Mouse (Mus musculus): ENCODE measurements around the gene Gm28047. TPM values are rescaled to one million over a fixed set of nuclear protein-coding genes. Genes with fewer than 3 reads are reported as not detected.

The Gm28047 gene
- polyA plus RNA-seq, 1 experiment from 2014 or later = not detected

- H3K27ac ChIP-seq (replicated peaks) = no peak within 1 kb of the TSS
- H3K4me2 ChIP-seq = no peak within 1 kb of the TSS
- peaks cover 1% of the 10 kb centered on the region; the same call in 1 of the 2 replicates for H3K4me1 ChIP-seq
- H3K36me3 ChIP-seq = peaks cover 79% of the 10 kb centered on the region
- no peaks in the 10 kb centered on the region for H3K27me3 ChIP-seq (replicated peaks)
- H3K4me3 ChIP-seq (replicated peaks) = no peak within 1 kb of the TSS
- ATAC-seq (ENCODE audit: low FRiP score) = no peak
- WGBS = 93% methylated on average over 1 of the region's 1 CpGs
- H3K9ac ChIP-seq (replicated peaks) = no peak within 1 kb of the TSS
- no peaks in the 10 kb centered on the region for H3K9me3 ChIP-seq (replicated peaks)
Observed at GRCm38 (mm10) chr15:102503447-102503846, 121.4 kb downstream of the Gm28047 start, which contains the start of gene Gm10337. Gene Gm10337, plus strand, starts transcription at chr15:102503722.

- H3K9ac ChIP-seq (replicated peaks) = no peak overlapping the region
- H3K9me3 ChIP-seq (replicated peaks) = no peaks in the 10 kb centered on the region
- ATAC-seq (ENCODE audit: low FRiP score) = no peak
- no peak overlapping the region for H3K4me2 ChIP-seq
- H3K27ac ChIP-seq (replicated peaks) = no peak overlapping the region
- peaks cover 76% of the 10 kb centered on the region for H3K36me3 ChIP-seq
- 83% methylated on average over 9 of the region's 9 CpGs for WGBS
- H3K27me3 ChIP-seq (replicated peaks) = no peaks in the 10 kb centered on the region
- H3K4me3 ChIP-seq (replicated peaks) = no peak overlapping the region
- H3K4me1 ChIP-seq = no peaks in the 10 kb centered on the region
Observed at GRCm38 (mm10) chr15:102502254-102502840, 122.5 kb downstream of the Gm28047 start.

GRCm38 (mm10) chr15:102501084-102501814, 123.6 kb downstream of the Gm28047 start:
- H3K9ac ChIP-seq (replicated peaks) = no peak overlapping the region
- H3K4me3 ChIP-seq (replicated peaks) = no peak overlapping the region
- H3K36me3 ChIP-seq = peaks cover 75% of the 10 kb centered on the region
- H3K27ac ChIP-seq (replicated peaks) = no peak overlapping the region
- H3K4me2 ChIP-seq = no peak overlapping the region
- ATAC-seq (ENCODE audit: low FRiP score) = peak; percentile 30; the same call in 1 of the 2 replicates
- no peaks in the 10 kb centered on the region for H3K4me1 ChIP-seq
- 89% methylated on average over 19 of the region's 19 CpGs for WGBS
- no peaks in the 10 kb centered on the region for H3K9me3 ChIP-seq (replicated peaks)
- no peaks in the 10 kb centered on the region for H3K27me3 ChIP-seq (replicated peaks)

GRCm38 (mm10) chr15:102500479-102500878, 124.4 kb downstream of the Gm28047 start:
- no peak overlapping the region for H3K4me2 ChIP-seq
- H3K9ac ChIP-seq (replicated peaks) = no peak overlapping the region
- no peak overlapping the region for H3K27ac ChIP-seq (replicated peaks)
- H3K36me3 ChIP-seq = peaks cover 75% of the 10 kb centered on the region
- H3K4me3 ChIP-seq (replicated peaks) = no peak overlapping the region
- no peak for ATAC-seq (ENCODE audit: low FRiP score)
- no peaks in the 10 kb centered on the region for H3K4me1 ChIP-seq
- no peaks in the 10 kb centered on the region for H3K9me3 ChIP-seq (replicated peaks)
- 93% methylated on average over 5 of the region's 5 CpGs for WGBS
- H3K27me3 ChIP-seq (replicated peaks) = no peaks in the 10 kb centered on the region

- Histone ChIP-seq H3K36me3 (peaks cover 73% of the 10 kb centered on the region), H3K4me3 (replicated peaks) (no peak overlapping the region), H3K4me2 (no peak overlapping the region), H3K4me1 (no peaks in the 10 kb centered on the region), H3K9ac (replicated peaks) (no peak overlapping the region), H3K9me3 (replicated peaks) (no peaks in the 10 kb centered on the region), H3K27me3 (replicated peaks) (no peaks in the 10 kb centered on the region), H3K27ac (replicated peaks) (no peak overlapping the region)
- no peak for ATAC-seq (ENCODE audit: low FRiP score)
- 88% methylated on average over 6 of the region's 6 CpGs for WGBS
Observed at GRCm38 (mm10) chr15:102499851-102500250, 125.0 kb downstream of the Gm28047 start.

GRCm38 (mm10) chr15:102499370-102499769, 125.5 kb downstream of the Gm28047 start:
- H3K4me3 ChIP-seq (replicated peaks) = no peak overlapping the region
- no peaks in the 10 kb centered on the region for H3K4me1 ChIP-seq
- H3K9ac ChIP-seq (replicated peaks) = no peak overlapping the region
- no peak overlapping the region for H3K4me2 ChIP-seq
- no peaks in the 10 kb centered on the region for H3K27me3 ChIP-seq (replicated peaks)
- H3K9me3 ChIP-seq (replicated peaks) = no peaks in the 10 kb centered on the region
- H3K36me3 ChIP-seq = peaks cover 71% of the 10 kb centered on the region
- 80% methylated on average over 3 of the region's 3 CpGs for WGBS
- H3K27ac ChIP-seq (replicated peaks) = no peak overlapping the region
- ATAC-seq (ENCODE audit: low FRiP score) = no peak

- Histone ChIP-seq H3K4me3 (replicated peaks) (no peak overlapping the region), H3K9me3 (replicated peaks) (no peaks in the 10 kb centered on the region), H3K9ac (replicated peaks) (no peak overlapping the region), H3K27ac (replicated peaks) (no peak overlapping the region), H3K36me3 (peaks cover 69% of the 10 kb centered on the region), H3K27me3 (replicated peaks) (no peaks in the 10 kb centered on the region), H3K4me1 (no peaks in the 10 kb centered on the region), H3K4me2 (no peak overlapping the region)
- 85% methylated on average over 3 of the region's 3 CpGs for WGBS
- ATAC-seq (ENCODE audit: low FRiP score) = no peak
Observed at GRCm38 (mm10) chr15:102498322-102498721, 126.5 kb downstream of the Gm28047 start.

GRCm38 (mm10) chr15:102487664-102488063, 137.2 kb downstream of the Gm28047 start:
- Histone ChIP-seq H3K9me3 (replicated peaks) (no peaks in the 10 kb centered on the region), H3K27ac (replicated peaks) (no peak overlapping the region), H3K36me3 (peaks cover 78% of the 10 kb centered on the region), H3K4me2 (no peak overlapping the region), H3K4me1 (no peaks in the 10 kb centered on the region), H3K9ac (replicated peaks) (no peak overlapping the region), H3K4me3 (replicated peaks) (no peak overlapping the region), H3K27me3 (replicated peaks) (no peaks in the 10 kb centered on the region)
- ATAC-seq (ENCODE audit: low FRiP score) = no peak
- 65% methylated on average over 1 of the region's 1 CpGs for WGBS

- Histone ChIP-seq H3K9me3 (replicated peaks) (no peaks in the 10 kb centered on the region), H3K4me1 (no peaks in the 10 kb centered on the region), H3K36me3 (peaks cover 83% of the 10 kb centered on the region), H3K4me3 (replicated peaks) (no peak overlapping the region), H3K4me2 (no peak overlapping the region), H3K27ac (replicated peaks) (no peak overlapping the region), H3K9ac (replicated peaks) (no peak overlapping the region), H3K27me3 (replicated peaks) (no peaks in the 10 kb centered on the region)
- ATAC-seq (ENCODE audit: low FRiP score) = no peak
- 91% methylated on average over 12 of the region's 12 CpGs for WGBS
Observed at GRCm38 (mm10) chr15:102485853-102486252, 139.0 kb downstream of the Gm28047 start.

- Histone ChIP-seq H3K27ac (replicated peaks) (no peak overlapping the region), H3K36me3 (peaks cover 77% of the 10 kb centered on the region), H3K9ac (replicated peaks) (no peak overlapping the region), H3K4me2 (no peak overlapping the region), H3K4me1 (no peaks in the 10 kb centered on the region), H3K9me3 (replicated peaks) (no peaks in the 10 kb centered on the region), H3K27me3 (replicated peaks) (no peaks in the 10 kb centered on the region), H3K4me3 (replicated peaks) (no peak overlapping the region)
- 91% methylated on average over 3 of the region's 3 CpGs for WGBS
- ATAC-seq (ENCODE audit: low FRiP score) = no peak
Observed at GRCm38 (mm10) chr15:102483136-102483535, 141.7 kb downstream of the Gm28047 start.

- H3K4me2 ChIP-seq = no peak overlapping the region
- no peak for ATAC-seq (ENCODE audit: low FRiP score)
- no peak overlapping the region for H3K27ac ChIP-seq (replicated peaks)
- no peaks in the 10 kb centered on the region for H3K27me3 ChIP-seq (replicated peaks)
- H3K36me3 ChIP-seq = peaks cover 50% of the 10 kb centered on the region
- H3K9ac ChIP-seq (replicated peaks) = no peak overlapping the region
- peaks cover 17% of the 10 kb centered on the region for H3K4me1 ChIP-seq
- no peak overlapping the region for H3K4me3 ChIP-seq (replicated peaks)
- 89% methylated on average over 2 of the region's 2 CpGs for WGBS
- no peaks in the 10 kb centered on the region for H3K9me3 ChIP-seq (replicated peaks)
Observed at GRCm38 (mm10) chr15:102474520-102474919, 150.3 kb downstream of the Gm28047 start.
